Mouse (Mus musculus) left cerebral cortex, adult 18-20 months (tissue): ENCODE data around the gene Lrp3. TPM values are rescaled to one million over a fixed set of nuclear protein-coding genes. Genes with fewer than 3 reads are reported as not detected.

Source experiments
- total RNA-seq, 2 experiments: library from RNA; stranded (reverse); gene quantifications; 2 replicates each; pipeline ENCODE4 v1.2.3; 2021

The Lrp3 gene
- total RNA-seq, 2 experiments from 2014 or later = 79.8 to 83.6 TPM

Other genes starting within 250 kb of the Lrp3 start
- 10 to 100 TPM; 34.4 to 36.3 TPM for gene Cebpg, start 158.9 kb downstream of the Lrp3 start, total RNA-seq
- 10 to 100 TPM; 11.1 to 11.2 TPM for gene Cebpa, start 96.2 kb downstream of the Lrp3 start, total RNA-seq
- gene Slc7a10, start 29.1 kb downstream of the Lrp3 start, total RNA-seq = 10 to 100 TPM; 31.0 to 37.1 TPM
- 10 to 100 TPM; 23.3 to 24.4 TPM for gene Gpatch1, start 102.9 kb upstream of the Lrp3 start, total RNA-seq
- 1 to 10 TPM; 5.3 to 6.2 TPM for gene Rhpn2, start 118.7 kb upstream of the Lrp3 start, total RNA-seq
- gene Faap24, start 181.3 kb upstream of the Lrp3 start, total RNA-seq = 1 to 10 TPM; 4.8 to 5.0 TPM
- gene Cep89, start 181.5 kb upstream of the Lrp3 start, total RNA-seq = 10 to 100 TPM; 18.2 to 18.9 TPM
- gene Slc7a9, start 233.3 kb upstream of the Lrp3 start, total RNA-seq = not detected